Comparison of ENCODE assay signal across 8 mouse cellular contexts in genomic region chr3:79591793-79592471, GRCm38 (mm10). TPM values are rescaled to one million over a fixed set of nuclear protein-coding genes. Genes with fewer than 3 reads are reported as not detected.
DNase-seq lines count a peak whose midpoint lies in the region; ATAC-seq lines count a peak whose summit lies in the region.

No protein-coding gene starts in this region.

- peak overlapping the region; percentile 95 for H3K9ac ChIP-seq in heart, embryonic 16.5 days (ENCODE audit: low read length)
- peak overlapping the region; percentile 92 for H3K9ac ChIP-seq in hindbrain, embryonic 11.5 days (ENCODE audit: low read depth, low read length)
- peak overlapping the region; percentile 76 for H3K9ac ChIP-seq in midbrain, embryonic 14.5 days (replicated peaks; ENCODE audit: low read length)

- DNase-seq in heart, adult 18-20 months = no peak
- peak; percentile 28 for DNase-seq in MN1 (ENCODE audit: low spot score)
- no peak for DNase-seq in hindbrain, embryonic 11.5 days (ENCODE audit: low spot score)
- no peak for DNase-seq in midbrain, embryonic 14.5 days
- no peak for DNase-seq in cerebellum, adult 11 months
- no peak for DNase-seq in adrenal gland, postnatal 25 days
- DNase-seq in gastrocnemius, postnatal 25 days = no peak

- no peaks in the 10 kb centered on the region for H3K27me3 ChIP-seq in heart, embryonic 16.5 days (ENCODE audit: control insufficient read depth, insufficient read depth, low read length)
- H3K27me3 ChIP-seq in hindbrain, embryonic 11.5 days (ENCODE audit: control insufficient read depth, insufficient read depth, low read length) = no peaks in the 10 kb centered on the region
- no peaks in the 10 kb centered on the region for H3K27me3 ChIP-seq in midbrain, embryonic 14.5 days (ENCODE audit: control insufficient read depth, insufficient read depth, low read length)

- H3K36me3 ChIP-seq in heart, embryonic 16.5 days (ENCODE audit: control insufficient read depth, insufficient read depth) = peaks cover 22% of the 10 kb centered on the region
- H3K36me3 ChIP-seq in hindbrain, embryonic 11.5 days (ENCODE audit: control insufficient read depth, insufficient read depth, low read length) = peaks cover 6% of the 10 kb centered on the region; the same call in 1 of the 2 replicates
- H3K36me3 ChIP-seq in midbrain, embryonic 14.5 days (ENCODE audit: control insufficient read depth, insufficient read depth, low read length) = peaks cover 33% of the 10 kb centered on the region

- peak overlapping the region; percentile 90 for H3K27ac ChIP-seq in heart, embryonic 16.5 days (ENCODE audit: low read length)
- no peak overlapping the region for H3K27ac ChIP-seq in hindbrain, embryonic 11.5 days (ENCODE audit: low read depth, low read length)
- H3K27ac ChIP-seq in midbrain, embryonic 14.5 days (replicated peaks; ENCODE audit: low read depth, low read length) = no peak overlapping the region

- no peaks in the 10 kb centered on the region for H3K9me3 ChIP-seq in heart, embryonic 16.5 days (replicated peaks; ENCODE audit: control insufficient read depth, low read length)
- H3K9me3 ChIP-seq in hindbrain, embryonic 11.5 days (ENCODE audit: control insufficient read depth, low read length) = no peaks in the 10 kb centered on the region
- H3K9me3 ChIP-seq in midbrain, embryonic 14.5 days (ENCODE audit: control insufficient read depth, low read length) = no peaks in the 10 kb centered on the region

- H3K4me2 ChIP-seq in heart, embryonic 16.5 days (ENCODE audit: low read depth, low read length) = peak overlapping the region; percentile 80
- H3K4me2 ChIP-seq in hindbrain, embryonic 11.5 days (replicated peaks; ENCODE audit: low read depth, low read length) = peak overlapping the region; percentile 60
- peak overlapping the region; percentile 80 for H3K4me2 ChIP-seq in midbrain, embryonic 14.5 days (ENCODE audit: low read length)

- ATAC-seq in heart, embryonic 16.5 days (replicated peaks; ENCODE audit: extremely low read depth, insufficient read depth, low FRiP score) = no peak
- peak; percentile 5; the same call in 1 of the 2 replicates for ATAC-seq in hindbrain, embryonic 11.5 days (ENCODE audit: low FRiP score)
- ATAC-seq in midbrain, embryonic 14.5 days (ENCODE audit: low FRiP score, low TSS enrichment) = no peak

- peaks cover 18% of the 10 kb centered on the region for H3K4me1 ChIP-seq in heart, embryonic 16.5 days (ENCODE audit: control insufficient read depth, insufficient read depth, low read length)
- no peaks in the 10 kb centered on the region for H3K4me1 ChIP-seq in hindbrain, embryonic 11.5 days (replicated peaks; ENCODE audit: control insufficient read depth, insufficient read depth, low read length)
- peaks cover 9% of the 10 kb centered on the region for H3K4me1 ChIP-seq in midbrain, embryonic 14.5 days (ENCODE audit: control insufficient read depth, insufficient read depth, low read length)

- peak overlapping the region; percentile 94 for H3K4me3 ChIP-seq in heart, embryonic 16.5 days (ENCODE audit: low read length)
- peak overlapping the region; percentile 82 for H3K4me3 ChIP-seq in hindbrain, embryonic 11.5 days (ENCODE audit: low read depth, low read length)
- H3K4me3 ChIP-seq in midbrain, embryonic 14.5 days (replicated peaks; ENCODE audit: low read depth, low read length) = peak overlapping the region; percentile 88

- WGBS in heart, embryonic 16.5 days = 3% methylated on average over 15 of the region's 15 CpGs
- 8% methylated on average over 15 of the region's 15 CpGs for WGBS in hindbrain, embryonic 11.5 days
- 6% methylated on average over 15 of the region's 15 CpGs for WGBS in midbrain, embryonic 14.5 days

RNA-seq across cellular contexts. Expression of gene Ppid, which starts 0.8 kb away (rescaled TPM):
- polyA plus RNA-seq in heart, embryonic 16.5 days (2015; fragmentation: Nextera tagmentation; extraction: Ambion mirVana) = 99.8 and 119 TPM in 2 replicates
- total RNA-seq in heart, adult 18-20 months (2021) = 10 to 100 TPM; 41.9 to 43.6 TPM
- polyA plus RNA-seq in hindbrain, embryonic 11.5 days (2014; fragmentation: Nextera tagmentation; extraction: Ambion mirVana) = 210 and 215 TPM in 2 replicates
- 126 and 157 TPM in 2 replicates for polyA plus RNA-seq in midbrain, embryonic 14.5 days (2014; fragmentation: Nextera tagmentation; extraction: Ambion mirVana)
- total RNA-seq in adrenal gland, postnatal 25 days (2021) = 55.7 and 62.3 TPM in 2 replicates
- 10 to 100 TPM; 34.6 to 42.5 TPM for total RNA-seq in gastrocnemius, postnatal 25 days (2021)

RNA-seq across cellular contexts. Expression of gene Fnip2, which starts 24.3 kb away (rescaled TPM):
- 2.6 and 2.7 TPM in 2 replicates for polyA plus RNA-seq in heart, embryonic 16.5 days (2015; fragmentation: Nextera tagmentation; extraction: Ambion mirVana)
- total RNA-seq in heart, adult 18-20 months (2021) = 10 to 100 TPM; 24.7 to 24.8 TPM
- polyA plus RNA-seq in hindbrain, embryonic 11.5 days (2014; fragmentation: Nextera tagmentation; extraction: Ambion mirVana) = 6.9 and 7.9 TPM in 2 replicates
- polyA plus RNA-seq in midbrain, embryonic 14.5 days (2014; fragmentation: Nextera tagmentation; extraction: Ambion mirVana) = 7.7 and 8.0 TPM in 2 replicates
- total RNA-seq in adrenal gland, postnatal 25 days (2021) = 7.7 and 8.6 TPM in 2 replicates
- total RNA-seq in gastrocnemius, postnatal 25 days (2021) = 1 to 10 TPM; 3.9 to 4.4 TPM

RNA-seq across cellular contexts. Expression of gene 4930579G24Rik, which starts 36.9 kb away (rescaled TPM):
- polyA plus RNA-seq in heart, embryonic 16.5 days (2015; fragmentation: Nextera tagmentation; extraction: Ambion mirVana) = 21.6 and 27.6 TPM in 2 replicates
- total RNA-seq in heart, adult 18-20 months (2021) = 1 to 10 TPM; 1.6 to 1.8 TPM
- polyA plus RNA-seq in hindbrain, embryonic 11.5 days (2014; fragmentation: Nextera tagmentation; extraction: Ambion mirVana) = 23.7 and 26.1 TPM in 2 replicates
- polyA plus RNA-seq in midbrain, embryonic 14.5 days (2014; fragmentation: Nextera tagmentation; extraction: Ambion mirVana) = 6.1 and 7.3 TPM in 2 replicates
- total RNA-seq in adrenal gland, postnatal 25 days (2021) = 3.9 TPM in 2 replicates
- total RNA-seq in gastrocnemius, postnatal 25 days (2021) = 1 to 10 TPM; 1.2 to 1.4 TPM

RNA-seq across cellular contexts. Expression of gene Etfdh, which starts 37.4 kb away (rescaled TPM):
- polyA plus RNA-seq in heart, embryonic 16.5 days (2015; fragmentation: Nextera tagmentation; extraction: Ambion mirVana) = 227 and 228 TPM in 2 replicates
- total RNA-seq in heart, adult 18-20 months (2021) = 100 to 1,000 TPM; 616 to 630 TPM
- 50.3 and 54.5 TPM in 2 replicates for polyA plus RNA-seq in hindbrain, embryonic 11.5 days (2014; fragmentation: Nextera tagmentation; extraction: Ambion mirVana)
- 35.8 and 44.7 TPM in 2 replicates for polyA plus RNA-seq in midbrain, embryonic 14.5 days (2014; fragmentation: Nextera tagmentation; extraction: Ambion mirVana)
- total RNA-seq in adrenal gland, postnatal 25 days (2021) = 163 and 173 TPM in 2 replicates
- total RNA-seq in gastrocnemius, postnatal 25 days (2021) = 100 to 1,000 TPM; 106 to 115 TPM
